In genomic region chr11:110545416-110545815, GRCm38 (mm10) we compare ENCODE assay signal across 25 mouse cellular contexts.
DNase-seq lines count a peak whose midpoint lies in the region; ATAC-seq lines count a peak whose summit lies in the region.
"Had no signal": no experiment of that assay in that cellular context is flagged by ENCODE, and none has a peak within 500 bp of the region (broad histone marks: within the 10 kb centered on the region; RNA-seq: fewer than 3 reads in every experiment).

No protein-coding gene starts in this region.

- peak overlapping the region; percentile 58; the same call in 1 of the 2 replicates for H3K27ac ChIP-seq in brown adipose tissue, adult 24 weeks (replicated peaks; ENCODE audit: low read depth, low read length)
- H3K27ac ChIP-seq: hindbrain, embryonic 12.5 days; liver, embryonic 14.5 days; midbrain, embryonic 10.5 days; midbrain, embryonic 15.5 days; neural tube, embryonic 15.5 days had no signal

- no peak overlapping the region for H3K4me3 ChIP-seq in brown adipose tissue, adult 24 weeks (ENCODE audit: insufficient read depth, low read depth, low read length)
- H3K4me3 ChIP-seq: hindbrain, embryonic 12.5 days; midbrain, embryonic 10.5 days; midbrain, embryonic 15.5 days; neural tube, embryonic 15.5 days had no signal

- no peak for ATAC-seq in erythroblast, adult 5-6 weeks (replicated peaks; ENCODE audit: low FRiP score, poor library complexity, severe bottlenecking)
- ATAC-seq: forebrain, embryonic 14.5 days; midbrain, embryonic 15.5 days had no signal

- peaks cover 9% of the 10 kb centered on the region; the same call in 1 of the 2 replicates for H3K4me1 ChIP-seq in brown adipose tissue, adult 24 weeks (ENCODE audit: control insufficient read depth, insufficient read depth, insufficient read length, low read length)
- H3K4me1 ChIP-seq: hindbrain, embryonic 12.5 days; midbrain, embryonic 10.5 days; midbrain, embryonic 15.5 days; neural tube, embryonic 15.5 days had no signal

- DNase-seq in cerebellum, postnatal 10 days, result peak; percentile 25 to 26
- DNase-seq in cerebellum, adult 9-10 months, result no peak
- peak; percentile 35 for DNase-seq in kidney, adult 9 months
- DNase-seq in kidney, adult 18-20 months, result no peak
- peak; percentile 17 for DNase-seq in Muller cell, postnatal 12 days (ENCODE audit: inconsistent ontology term)
- DNase-seq: B cell, adult 2 months; cerebellum, adult 11-12 months; cerebellum, postnatal 14 days; gastrocnemius, postnatal 14 days; heart, postnatal 36 days; layer of hippocampus, postnatal 36 days; liver; lung, adult 2 months; lung, postnatal 14 days; retina, postnatal 1 day; right cerebral cortex, postnatal 14 days; thymus, postnatal 14 days had no signal

Comparison
In these comparisons a context has a peak if more than half of its experiments do, and no peak if none do; other contexts are left out.
1. DNase-seq: peak in cerebellum, postnatal 10 days (2 of 2), kidney, adult 9 months (single experiment) and Muller cell, postnatal 12 days (single experiment); none in cerebellum, adult 9-10 months (single experiment) and kidney, adult 18-20 months (single experiment).